Comparison of ENCODE assay signal across 18 mouse cellular contexts in the genomic region with DNA sequence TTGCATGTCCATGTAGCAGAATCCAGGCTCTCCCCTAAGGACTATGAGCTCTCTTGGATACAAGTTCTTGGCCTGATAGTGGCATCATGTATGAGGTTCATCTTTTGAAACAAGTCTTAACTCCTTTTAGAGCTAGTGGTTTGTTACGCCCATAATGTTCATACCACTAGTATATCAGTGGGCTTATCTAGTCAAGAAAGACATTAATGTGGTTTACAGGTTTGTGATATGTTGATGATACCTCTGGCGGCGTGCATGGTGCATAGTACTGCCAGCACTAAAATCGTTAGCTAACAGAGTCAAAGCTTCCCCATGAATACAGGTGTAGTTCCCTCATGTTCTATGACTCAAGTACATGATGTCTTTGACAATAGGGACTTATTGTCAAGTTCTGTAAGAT.
A peak's percentile ranks its signal among the peaks of the same experiment; 100 is the strongest.
DNase-seq lines count a peak whose midpoint lies in the region; TF ChIP-seq lines count a peak whose summit lies in the region.
"Had no signal": no experiment of that assay in that cellular context is flagged by ENCODE, and none has a peak within 500 bp of the region (broad histone marks: within the 10 kb centered on the region; RNA-seq: fewer than 3 reads in every experiment).

No protein-coding gene starts in this region.

- no peaks in the 10 kb centered on the region for H3K79me2 ChIP-seq in MEL (ENCODE audit: control insufficient read depth, insufficient read depth, low read length, poor library complexity)

- DNase-seq in MEL (ENCODE audit: low read depth, low spot score) = peak; percentile 28
- no peak for DNase-seq in adrenal gland, adult (ENCODE audit: inconsistent age in 2 of 2, low spot score in 1 of 2)
- DNase-seq: adrenal gland, adult 2 months; adrenal gland, adult 8-10 months; adrenal gland, postnatal 10 days; adrenal gland, postnatal 14 days; adrenal gland, postnatal 25 days; adrenal gland, postnatal 36 days; B cell, adult 2 months; cerebellum, adult 11 months; cerebellum, adult 11-12 months; cerebellum, adult 18-20 months; cerebellum, adult 2 months; cerebellum, adult 8-10 months; cerebellum, adult 9-10 months had no signal

- no peak overlapping the region for H3K9ac ChIP-seq in MEL (ENCODE audit: control insufficient read depth, low read depth, low read length, poor library complexity, severe bottlenecking)

- H3K4me1 ChIP-seq in MEL (ENCODE audit: control insufficient read depth in 1 of 2, insufficient read depth in 2 of 2, low read length in 2 of 2) = peaks cover 5 to 11% of the 10 kb centered on the region in 2 experiments; a peak in 3 of 4 replicates

- peak; percentile 53; a peak in 3 of 4 replicates for TF ChIP-seq EP300 in MEL (IDR thresholded peaks at IDR 0.05; ENCODE audit: low read depth in 1 of 2, low read length in 2 of 2)

- H3K9me3 ChIP-seq in MEL (replicated peaks; ENCODE audit: insufficient read depth, low read length) = no peaks in the 10 kb centered on the region

- H3K36me3 ChIP-seq in MEL (ENCODE audit: control insufficient read depth in 1 of 2, insufficient read depth in 2 of 2, low read length in 2 of 2) = peaks cover 0 to 5% of the 10 kb centered on the region in 2 experiments; a peak in 2 of 4 replicates
- H3K36me3 ChIP-seq: G1E had no signal

- 0 out of 4 replicates have a peak, but pooled peaks cover 0 to 1% of the 10 kb centered on the region in 2 experiments for H3K27me3 ChIP-seq in MEL (ENCODE audit: control insufficient read depth in 1 of 2, insufficient read depth in 2 of 2, low read length in 2 of 2)
- H3K27me3 ChIP-seq: CH12.LX, Patski had no signal

- no peak for TF ChIP-seq CTCF in MEL (IDR thresholded peaks at IDR 0.05 in 2 of 3, conservative IDR thresholded peaks at IDR 0.05 in 1 of 3; ENCODE audit: control insufficient read depth in 1 of 3, insufficient read depth in 1 of 3, low read depth in 2 of 3, low read length in 3 of 3, poor library complexity in 1 of 3, severe bottlenecking in 1 of 3)

- no peak overlapping the region for H3K27ac ChIP-seq in MEL (ENCODE audit: control insufficient read depth, low read depth, low read length)

- no peak for TF ChIP-seq POLR2A in MEL (IDR thresholded peaks at IDR 0.05; ENCODE audit: control insufficient read depth in 1 of 2, insufficient read depth in 1 of 2, low read depth in 1 of 2, low read length in 2 of 2, poor library complexity in 1 of 2)

- TF ChIP-seq RAD21 in MEL (IDR thresholded peaks at IDR 0.05; ENCODE audit: low read depth, low read length) = no peak

- no peak overlapping the region for H3K4me3 ChIP-seq in MEL (ENCODE audit: control insufficient read depth in 1 of 2, insufficient read depth in 1 of 2, low read depth in 2 of 2, low read length in 2 of 2)

TF ChIP-seq in MEL, 35 proteins besides CTCF, POLR2A, EP300 and RAD21:
- peak; percentile 38; the same call in 1 of the 2 replicates for TF ChIP-seq TCF12 (IDR thresholded peaks at IDR 0.05; ENCODE audit: low read depth, low read length)
- TF ChIP-seq E2F4 (IDR thresholded peaks at IDR 0.05; ENCODE audit: borderline replicate concordance, low read depth, low read length) = no peak
